Mouse (Mus musculus) lung, embryonic 16.5 days (tissue): Measurements from ENCODE around the gene Rpl13. TPM values are rescaled to one million over a fixed set of nuclear protein-coding genes. Genes with fewer than 3 reads are reported as not detected.

Experiments
- microRNA-seq: library from miRNA; unstranded; fragments of <30 nt; microRNA quantifications from one replicate; pipeline ENCODE4, GENCODE M21; 2016
- polyA plus RNA-seq: library from polyadenylated mRNA; unstranded; fragments of >200 nt; fragmentation: Nextera tagmentation; extraction: Ambion mirVana; gene quantifications from 2 replicates; pipeline ENCODE4 v1.2.1, GENCODE M21; 2015

Gene Rpl13
- polyA plus RNA-seq, 1 experiment from 2014 or later, result 1,484 TPM

Small RNA genes lying within 50 kb of the gene (microRNA-seq; reads per million reads assigned to microRNA genes)
- gene Mir7079 (not detected), gene Mir7080 (not detected)

Other genes starting within 250 kb of the Rpl13 start
- 23.9 and 25.8 TPM in 2 replicates for gene Ankrd11, start 60.1 kb upstream of the Rpl13 start, polyA plus RNA-seq
- gene Spg7, start 39.4 kb upstream of the Rpl13 start, polyA plus RNA-seq, result 43.7 and 46.4 TPM in 2 replicates
- gene Cpne7, start 15.0 kb downstream of the Rpl13 start, polyA plus RNA-seq, result 0.73 and 0.83 TPM in 2 replicates
- gene Sult5a1, start 56.0 kb downstream of the Rpl13 start, polyA plus RNA-seq, result 21.2 and 24.7 TPM in 2 replicates
- gene Dpep1, start 83.9 kb downstream of the Rpl13 start, polyA plus RNA-seq, result 15.4 and 20.9 TPM in 2 replicates
- gene Chmp1a, start 110.4 kb downstream of the Rpl13 start, polyA plus RNA-seq, result 138 and 147 TPM in 2 replicates
- 6.7 and 7.1 TPM in 2 replicates for gene Spata33, start 110.5 kb downstream of the Rpl13 start, polyA plus RNA-seq
- 30.0 and 30.1 TPM in 2 replicates for gene Cdk10, start 122.5 kb downstream of the Rpl13 start, polyA plus RNA-seq
- 5.7 and 5.8 TPM in 2 replicates for gene Spata2l, start 133.9 kb downstream of the Rpl13 start, polyA plus RNA-seq
- gene Zfp276, start 151.8 kb downstream of the Rpl13 start, polyA plus RNA-seq, result 22.0 and 23.1 TPM in 2 replicates
- gene Vps9d1, start 152.0 kb downstream of the Rpl13 start, polyA plus RNA-seq, result 23.2 and 23.5 TPM in 2 replicates
- 23.4 and 29.4 TPM in 2 replicates for gene Fanca, start 216.2 kb downstream of the Rpl13 start, polyA plus RNA-seq
- 0.96 and 1.2 TPM in 2 replicates for gene Spire2, start 230.4 kb downstream of the Rpl13 start, polyA plus RNA-seq